Mouse (Mus musculus) C2C12 (cell line): ENCODE measurements around the gene Psmc3.

ENCODE experiments used
- CTCF ChIP-seq: IDR thresholded peaks from one replicate; pipeline ENCODE4 v1.5.1; 2011; ENCODE audit not compliant: control insufficient read depth, insufficient read depth, insufficient read length
- FOSL1 ChIP-seq: IDR thresholded peaks from one replicate; pipeline ENCODE4 v1.8.0; 2011; ENCODE audit warnings: mild to moderate bottlenecking, low read length; ENCODE audit not compliant: poor library complexity, insufficient read depth, severe bottlenecking
- MYOG ChIP-seq: IDR thresholded peaks from one replicate; pipeline ENCODE4 v1.6.1; 2011; ENCODE audit not compliant: control insufficient read depth, insufficient read length; ENCODE audit errors: extremely low read depth
- USF1 ChIP-seq: IDR thresholded peaks from one replicate; pipeline ENCODE4 v1.6.1; 2011; ENCODE audit warnings: low read depth, mild to moderate bottlenecking, control low read depth, moderate library complexity

DNA sequence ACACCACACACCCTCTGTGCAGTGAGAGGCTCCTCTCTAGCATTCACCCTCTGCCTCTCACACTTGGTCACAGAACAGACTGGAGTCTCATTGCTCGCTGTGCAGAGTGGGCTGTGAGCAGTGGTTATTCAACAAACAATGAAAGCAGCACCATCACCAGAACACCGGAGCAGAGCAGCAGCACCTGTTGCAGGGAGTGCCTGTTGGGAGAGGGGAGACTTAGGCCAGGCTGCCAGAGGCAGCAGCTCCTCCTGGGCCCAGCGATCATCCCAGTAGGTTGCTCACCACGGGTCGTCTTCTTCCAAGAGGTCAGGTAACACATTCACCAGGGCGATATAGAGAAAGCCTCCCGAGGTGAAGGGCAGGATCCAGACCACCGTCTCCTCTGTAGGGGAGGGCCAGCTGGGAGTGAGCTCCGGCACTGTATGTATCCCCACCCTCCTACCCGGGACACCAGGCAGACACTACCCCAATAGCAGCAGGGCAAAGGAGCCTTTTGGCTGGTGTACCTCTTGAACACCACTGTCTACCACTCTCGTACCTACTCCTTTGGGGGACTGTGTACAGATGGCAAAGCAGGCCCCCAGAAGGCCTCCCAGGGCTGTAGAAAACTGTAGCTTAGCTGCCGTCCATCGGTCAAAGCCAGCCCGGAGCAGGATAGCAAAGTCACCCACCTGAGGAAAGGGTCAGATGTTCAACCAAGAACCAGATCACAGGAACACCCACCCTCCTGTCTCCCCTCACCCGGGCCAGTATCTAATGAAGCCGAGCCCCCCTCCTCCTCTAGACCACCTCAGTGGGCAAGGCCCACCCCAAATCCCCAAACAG lies 9.2 kb downstream of the Psmc3 start:
- TF ChIP-seq CTCF (no peak), USF1 (no peak), MYOG (no peak), FOSL1 (no peak)
